Mouse (Mus musculus): Measurements from ENCODE around the gene Kmt5b. TPM values are rescaled to one million over a fixed set of nuclear protein-coding genes. Genes with fewer than 3 reads are reported as not detected.
A peak's percentile ranks its signal among the peaks of the same experiment; 100 is the strongest.

Gene Kmt5b
- polyA plus RNA-seq, 1 experiment from 2014 or later, result 37.1 TPM

DNA sequence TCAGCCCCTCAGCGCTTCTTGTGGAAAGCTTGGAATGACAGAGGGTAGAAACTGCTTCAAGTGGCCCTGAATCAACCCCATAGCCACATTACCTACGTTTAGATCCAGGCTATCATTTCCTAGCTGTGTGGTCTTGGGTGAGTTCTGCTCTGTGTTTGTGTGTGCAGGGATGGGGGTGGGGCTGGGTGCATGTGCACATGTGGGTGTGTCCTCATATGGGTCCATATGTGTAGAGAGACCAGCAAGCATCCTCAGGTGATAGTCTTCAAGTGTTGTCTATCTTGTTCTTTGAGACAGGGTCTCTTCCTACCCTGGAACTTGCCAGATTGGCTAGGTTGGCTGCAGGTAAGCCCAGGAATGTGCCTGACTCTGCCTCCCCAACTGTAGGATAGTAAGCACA is 82.0 kb downstream of the Kmt5b start:
- Histone ChIP-seq H3K4me1 (replicated peaks) (peaks cover 27% of the 10 kb centered on the region), H3K36me3 (peaks cover 5% of the 10 kb centered on the region; the same call in 1 of the 2 replicates), H3K4me3 (no peak overlapping the region), H3K27ac (no peak overlapping the region), H3K9me3 (no peaks in the 10 kb centered on the region), H3K27me3 (ENCODE audit: insufficient read depth, poor library complexity, severe bottlenecking) (no peaks in the 10 kb centered on the region)
- 89% methylated on average over 2 of the region's 2 CpGs for WGBS
- no peak for DNase-seq (ENCODE audit: low spot score)

- DNase-seq (ENCODE audit: low spot score), result no peak
- Histone ChIP-seq H3K27ac (no peak overlapping the region), H3K4me1 (replicated peaks) (peaks cover 31% of the 10 kb centered on the region), H3K4me3 (no peak overlapping the region), H3K27me3 (ENCODE audit: insufficient read depth, poor library complexity, severe bottlenecking) (no peaks in the 10 kb centered on the region), H3K9me3 (no peaks in the 10 kb centered on the region), H3K36me3 (peaks cover 6% of the 10 kb centered on the region; the same call in 1 of the 2 replicates)
- WGBS, result 47% methylated on average over 5 of the region's 5 CpGs
Observed at GRCm38 (mm10) chr19:3850076-3850475, 82.9 kb downstream of the Kmt5b start.

DNA sequence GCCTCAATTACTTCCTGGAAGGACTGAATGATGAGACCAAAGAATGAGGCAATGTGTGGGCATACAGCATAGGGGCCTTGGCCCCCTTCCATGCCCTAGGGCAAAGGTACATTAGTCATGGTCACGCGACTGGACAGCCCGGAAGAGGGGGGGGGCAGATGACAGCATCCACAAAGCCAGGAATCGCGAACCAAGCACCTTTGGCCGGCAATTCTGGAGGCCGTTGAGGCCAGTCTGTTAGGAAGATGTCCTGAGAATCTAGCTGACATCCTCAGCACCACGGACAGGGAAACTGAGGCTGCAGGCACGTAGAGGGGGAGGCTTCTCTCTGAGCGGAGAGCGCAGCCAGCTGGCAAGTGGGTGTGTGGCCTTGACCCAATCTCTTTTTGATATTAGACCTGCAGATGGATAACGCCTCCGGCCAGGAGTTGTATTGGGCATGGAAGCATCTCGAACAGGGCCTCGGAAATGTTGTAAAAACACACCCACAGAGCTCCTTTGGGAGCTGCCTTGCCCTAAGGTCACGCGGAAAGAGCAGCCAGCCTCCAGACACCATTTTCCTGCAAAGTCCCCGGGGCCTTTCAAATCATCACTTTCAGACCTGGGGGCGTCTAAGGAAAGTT is 83.7 kb downstream of the Kmt5b start:
- DNase-seq (ENCODE audit: low spot score), result no peak
- H3K4me3 ChIP-seq, result peak overlapping the region; percentile 78
- peaks cover 6% of the 10 kb centered on the region; the same call in 1 of the 2 replicates for H3K36me3 ChIP-seq
- H3K9me3 ChIP-seq, result no peaks in the 10 kb centered on the region
- no peaks in the 10 kb centered on the region for H3K27me3 ChIP-seq (ENCODE audit: insufficient read depth, poor library complexity, severe bottlenecking)
- WGBS, result 6% methylated on average over 19 of the region's 19 CpGs
- peaks cover 40% of the 10 kb centered on the region for H3K4me1 ChIP-seq (replicated peaks)
- peak overlapping the region; percentile 97 for H3K27ac ChIP-seq

- DNase-seq (ENCODE audit: low spot score), result peak; percentile 99
- H3K36me3 ChIP-seq, result peaks cover 6% of the 10 kb centered on the region; the same call in 1 of the 2 replicates
- WGBS, result under 1% methylated on average over 54 of the region's 54 CpGs
Observed at GRCm38 (mm10) chr19:3851502-3851962, 84.3 kb downstream of the Kmt5b start, which contains the start of gene Chka. Chka (plus strand) TSS chr19:3851773.

GRCm38 (mm10) chr19:3851979-3852681 is 84.9 kb downstream of the Kmt5b start:
- H3K27me3 ChIP-seq (ENCODE audit: insufficient read depth, poor library complexity, severe bottlenecking), result no peaks in the 10 kb centered on the region
- peak overlapping the region; percentile 97 for H3K27ac ChIP-seq
- no peak for DNase-seq (ENCODE audit: low spot score)
- WGBS, result under 1% methylated on average over 74 of the region's 74 CpGs
- peaks cover 6% of the 10 kb centered on the region; the same call in 1 of the 2 replicates for H3K36me3 ChIP-seq
- peaks cover 39% of the 10 kb centered on the region for H3K4me1 ChIP-seq (replicated peaks)
- peak overlapping the region; percentile 78 for H3K4me3 ChIP-seq
- no peaks in the 10 kb centered on the region for H3K9me3 ChIP-seq

More at GRCm38 (mm10) chr19:3851502-3851962, 84.3 kb downstream of the Kmt5b start, which contains the start of gene Chka:
- Histone ChIP-seq H3K9me3 (no peaks in the 10 kb centered on the region), H3K27me3 (ENCODE audit: insufficient read depth, poor library complexity, severe bottlenecking) (no peaks in the 10 kb centered on the region), H3K4me3 (peak within 1 kb of the TSS; percentile 78), H3K27ac (peak within 1 kb of the TSS; percentile 97), H3K4me1 (replicated peaks) (peaks cover 41% of the 10 kb centered on the region)

DNA sequence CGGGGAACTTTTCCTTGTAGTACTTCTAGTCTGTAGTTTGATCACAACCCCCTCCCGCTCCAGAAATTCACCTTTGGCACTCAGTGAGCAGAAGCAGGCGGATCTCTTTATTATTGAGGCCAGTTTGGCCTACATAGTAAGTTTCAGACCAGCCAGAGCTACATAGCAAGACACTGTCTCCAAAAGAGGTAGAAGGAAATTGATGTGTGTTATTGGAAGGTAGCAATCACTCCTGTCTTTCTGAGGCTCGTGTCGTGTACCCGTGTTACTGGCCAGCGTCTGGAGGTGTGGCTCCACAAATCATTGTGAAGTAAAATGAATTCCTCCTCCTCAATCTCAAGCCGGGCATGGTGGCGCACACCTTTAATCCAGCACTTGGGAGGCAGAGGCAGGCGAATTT is 85.9 kb downstream of the Kmt5b start:
- peaks cover 6% of the 10 kb centered on the region; the same call in 1 of the 2 replicates for H3K36me3 ChIP-seq
- H3K27ac ChIP-seq, result no peak overlapping the region
- no peaks in the 10 kb centered on the region for H3K27me3 ChIP-seq (ENCODE audit: insufficient read depth, poor library complexity, severe bottlenecking)
- WGBS, result 95% methylated on average over 10 of the region's 10 CpGs
- H3K4me1 ChIP-seq (replicated peaks), result peaks cover 42% of the 10 kb centered on the region
- DNase-seq (ENCODE audit: low spot score), result no peak
- no peaks in the 10 kb centered on the region for H3K9me3 ChIP-seq
- peak overlapping the region; percentile 78 for H3K4me3 ChIP-seq

DNA sequence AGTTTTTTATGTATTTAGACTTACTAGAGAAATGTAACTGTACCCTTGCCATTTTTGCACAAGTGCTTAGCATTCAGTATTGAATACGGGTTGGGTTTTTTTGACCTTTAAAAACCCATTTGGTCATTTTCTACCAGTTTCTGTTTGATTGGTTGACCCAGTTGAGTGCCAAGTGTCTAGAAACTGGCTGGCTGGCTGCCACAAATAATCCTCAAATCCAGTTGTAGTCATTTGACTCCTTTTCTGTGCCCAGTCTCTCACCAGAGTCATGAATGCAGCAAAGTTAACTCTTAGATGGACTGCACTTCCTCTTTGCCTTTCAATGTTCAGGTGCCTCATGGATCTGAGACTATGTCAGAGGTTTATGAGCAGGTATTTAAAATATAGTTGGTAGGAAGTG is 86.7 kb downstream of the Kmt5b start:
- 96% methylated on average over 1 of the region's 1 CpGs for WGBS
- H3K9me3 ChIP-seq, result no peaks in the 10 kb centered on the region
- no peaks in the 10 kb centered on the region for H3K27me3 ChIP-seq (ENCODE audit: insufficient read depth, poor library complexity, severe bottlenecking)
- no peak overlapping the region for H3K27ac ChIP-seq
- peaks cover 6% of the 10 kb centered on the region; the same call in 1 of the 2 replicates for H3K36me3 ChIP-seq
- peaks cover 42% of the 10 kb centered on the region for H3K4me1 ChIP-seq (replicated peaks)
- peak overlapping the region; percentile 78; the same call in 1 of the 2 replicates for H3K4me3 ChIP-seq
- no peak for DNase-seq (ENCODE audit: low spot score)

DNA sequence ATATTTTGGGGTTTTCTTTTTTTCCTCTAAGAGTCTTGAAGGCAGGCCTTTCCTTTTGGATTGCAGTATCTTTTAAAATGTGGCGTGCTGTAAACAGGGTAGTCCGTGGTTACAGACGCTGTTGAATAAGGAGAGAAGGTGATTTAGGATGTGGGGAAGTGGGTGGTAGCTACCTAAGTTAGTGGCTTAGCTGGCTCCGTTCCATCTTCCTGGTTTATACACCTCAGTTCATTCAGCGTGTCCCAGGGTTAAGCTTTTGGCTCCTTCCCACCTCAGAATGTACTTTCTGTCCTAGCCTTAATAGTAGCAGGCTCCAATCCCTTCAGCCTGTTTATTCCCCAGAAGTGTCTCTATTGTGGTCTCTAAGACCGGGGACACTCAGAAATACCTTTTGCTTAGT is 87.9 kb downstream of the Kmt5b start:
- Histone ChIP-seq H3K9me3 (no peaks in the 10 kb centered on the region), H3K27ac (no peak overlapping the region), H3K4me3 (0 out of 2 replicates have a peak overlapping the region, but pooled peaks have one; percentile 11), H3K4me1 (replicated peaks) (peaks cover 40% of the 10 kb centered on the region), H3K36me3 (peaks cover 6% of the 10 kb centered on the region; the same call in 1 of the 2 replicates), H3K27me3 (ENCODE audit: insufficient read depth, poor library complexity, severe bottlenecking) (no peaks in the 10 kb centered on the region)
- 75% methylated on average over 6 of the region's 6 CpGs for WGBS
- DNase-seq (ENCODE audit: low spot score), result no peak

DNA sequence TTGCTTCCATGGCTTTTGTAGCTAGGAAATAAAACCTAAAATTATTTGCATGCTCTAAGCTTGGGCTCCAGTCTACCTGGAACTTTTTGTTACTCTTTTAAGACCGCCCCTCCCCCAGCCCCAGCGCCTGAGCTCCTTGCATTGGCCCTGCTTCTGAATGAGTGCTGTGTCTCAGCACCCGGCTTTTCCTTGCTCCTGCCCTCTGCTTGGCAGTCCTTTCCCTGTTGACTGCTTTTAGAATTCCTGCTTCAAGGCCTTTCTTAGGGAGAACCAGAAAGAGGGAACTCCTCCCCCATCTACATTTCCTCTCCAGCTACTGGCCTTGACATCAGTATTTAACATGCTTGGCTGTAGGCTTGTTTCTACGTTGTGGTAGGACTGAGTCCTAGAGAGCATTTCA is 88.4 kb downstream of the Kmt5b start:
- WGBS, result 26% methylated on average over 4 of the region's 4 CpGs
- DNase-seq (ENCODE audit: low spot score), result no peak

GRCm38 (mm10) chr19:3857220-3857619 is 90.0 kb downstream of the Kmt5b start:
- DNase-seq (ENCODE audit: low spot score), result no peak
- Histone ChIP-seq H3K27ac (no peak overlapping the region), H3K36me3 (peaks cover 14% of the 10 kb centered on the region), H3K27me3 (ENCODE audit: insufficient read depth, poor library complexity, severe bottlenecking) (no peaks in the 10 kb centered on the region), H3K9me3 (no peaks in the 10 kb centered on the region), H3K4me3 (no peak overlapping the region), H3K4me1 (replicated peaks) (peaks cover 26% of the 10 kb centered on the region)
- WGBS, result 91% methylated on average over 3 of the region's 3 CpGs

More for the DNA sequence above, 88.4 kb downstream of the Kmt5b start:
- H3K27ac ChIP-seq, result no peak overlapping the region
- peaks cover 35% of the 10 kb centered on the region for H3K4me1 ChIP-seq (replicated peaks)
- H3K36me3 ChIP-seq, result peaks cover 9% of the 10 kb centered on the region
- H3K9me3 ChIP-seq, result no peaks in the 10 kb centered on the region
- H3K4me3 ChIP-seq, result 0 out of 2 replicates have a peak overlapping the region, but pooled peaks have one; percentile 11
- no peaks in the 10 kb centered on the region for H3K27me3 ChIP-seq (ENCODE audit: insufficient read depth, poor library complexity, severe bottlenecking)

DNA sequence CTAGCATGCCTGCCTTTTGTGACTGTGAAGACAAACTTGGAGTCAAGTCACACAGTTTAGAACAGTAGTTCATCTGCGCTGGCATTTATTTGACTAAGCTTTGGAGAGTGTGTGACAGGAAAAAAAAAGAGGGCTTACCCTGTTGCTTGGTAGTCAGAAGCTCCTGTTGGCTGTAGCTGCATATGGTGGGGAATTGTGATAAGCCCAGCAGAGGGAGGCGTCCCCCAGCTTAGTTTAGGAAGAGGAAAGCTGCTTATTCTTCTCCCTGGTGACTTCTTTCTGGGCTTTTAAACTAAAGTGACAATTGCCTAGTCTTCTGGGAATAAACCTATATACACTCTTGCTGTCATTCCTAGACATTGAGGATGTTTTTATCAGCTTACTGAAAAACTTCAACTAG is 95.5 kb downstream of the Kmt5b start:
- no peak overlapping the region for H3K4me3 ChIP-seq
- peaks cover 46% of the 10 kb centered on the region for H3K36me3 ChIP-seq
- H3K27me3 ChIP-seq (ENCODE audit: insufficient read depth, poor library complexity, severe bottlenecking), result no peaks in the 10 kb centered on the region
- no peak overlapping the region for H3K27ac ChIP-seq
- WGBS, result 88% methylated on average over 2 of the region's 2 CpGs
- no peaks in the 10 kb centered on the region for H3K4me1 ChIP-seq (replicated peaks)
- peaks cover 13% of the 10 kb centered on the region; the same call in 1 of the 2 replicates for H3K9me3 ChIP-seq
- no peak for DNase-seq (ENCODE audit: low spot score)

GRCm38 (mm10) chr19:3864960-3865359 is 97.7 kb downstream of the Kmt5b start:
- H3K4me3 ChIP-seq, result no peak overlapping the region
- peaks cover 46% of the 10 kb centered on the region for H3K36me3 ChIP-seq
- H3K9me3 ChIP-seq, result peaks cover 13% of the 10 kb centered on the region; the same call in 1 of the 2 replicates
- H3K27me3 ChIP-seq (ENCODE audit: insufficient read depth, poor library complexity, severe bottlenecking), result no peaks in the 10 kb centered on the region
- 78% methylated on average over 2 of the region's 2 CpGs for WGBS
- no peaks in the 10 kb centered on the region for H3K4me1 ChIP-seq (replicated peaks)
- no peak for DNase-seq (ENCODE audit: low spot score)
- H3K27ac ChIP-seq, result no peak overlapping the region

Data from hindbrain, embryonic 10.5 days (tissue).